10 mouse cellular contexts compared by ENCODE assay signal in genomic region chr10:127750136-127750777, GRCm38 (mm10). TPM values are rescaled to one million over a fixed set of nuclear protein-coding genes. Genes with fewer than 3 reads are reported as not detected.
DNase-seq lines count a peak whose midpoint lies in the region; ATAC-seq and TF ChIP-seq lines count a peak whose summit lies in the region.
"Had no signal": no experiment of that assay in that cellular context is flagged by ENCODE, and none has a peak within 500 bp of the region (broad histone marks: within the 10 kb centered on the region; RNA-seq: fewer than 3 reads in every experiment).

No protein-coding gene starts in this region.

- peaks cover 3% of the 10 kb centered on the region for H3K4me1 ChIP-seq in ES-Bruce4 (ENCODE audit: control insufficient read depth, insufficient read depth, low read length)
- peaks cover 14% of the 10 kb centered on the region; the same call in 1 of the 2 replicates for H3K4me1 ChIP-seq in heart, embryonic 11.5 days (ENCODE audit: control insufficient read depth, insufficient read depth, low read length)
- peaks cover 56% of the 10 kb centered on the region for H3K4me1 ChIP-seq in liver, embryonic 12.5 days

- no peak for ATAC-seq in heart, embryonic 11.5 days (replicated peaks; ENCODE audit: insufficient number of reproducible peaks, low FRiP score, low TSS enrichment)
- no peak for ATAC-seq in liver, embryonic 12.5 days

- intact Hi-C loops in gastrocnemius, adult 2 months (cut with DNase I), result no loop called here
- intact Hi-C loops in left cerebral cortex, postnatal 4 days (cut with DNase I), result no loop called here

- peak overlapping the region; percentile 56 for H3K4me3 ChIP-seq in gastrocnemius, adult 2 months
- peak overlapping the region; percentile 23 for H3K4me3 ChIP-seq in ES-Bruce4 (ENCODE audit: low read depth, low read length)
- H3K4me3 ChIP-seq in heart, embryonic 11.5 days (ENCODE audit: low read depth, low read length), result peak overlapping the region; percentile 45
- H3K4me3 ChIP-seq in liver, embryonic 12.5 days, result peak overlapping the region; percentile 33

- no peak for TF ChIP-seq EP300 in ES-Bruce4 (IDR thresholded peaks at IDR 0.05; ENCODE audit: insufficient read depth, low read depth, low read length)

- no peak for TF ChIP-seq POLR2A in ES-Bruce4 (IDR thresholded peaks at IDR 0.05; ENCODE audit: insufficient read depth, low read length)

- no peaks in the 10 kb centered on the region for H3K27me3 ChIP-seq in ES-Bruce4 (ENCODE audit: control insufficient read depth, insufficient read depth, low read length, poor library complexity, severe bottlenecking)
- no peaks in the 10 kb centered on the region for H3K27me3 ChIP-seq in heart, embryonic 11.5 days (ENCODE audit: control insufficient read depth, insufficient read depth, low read length)
- 0 out of 2 replicates have a peak, but pooled peaks cover 8% of the 10 kb centered on the region for H3K27me3 ChIP-seq in liver, embryonic 12.5 days (replicated peaks)

- whole genome bisulfite sequencing in heart, embryonic 11.5 days (ENCODE audit: insufficient replicate concordance), result 41% methylated on average over 24 of the region's 24 CpGs
- WGBS in liver, embryonic 12.5 days (ENCODE audit: insufficient replicate concordance), result 56% methylated on average over 24 of the region's 24 CpGs

- H3K27ac ChIP-seq in gastrocnemius, adult 2 months, result peak overlapping the region; percentile 63
- H3K27ac ChIP-seq in ES-Bruce4 (ENCODE audit: insufficient read depth, low read length), result no peak overlapping the region
- peak overlapping the region; percentile 70 for H3K27ac ChIP-seq in heart, embryonic 11.5 days (ENCODE audit: low read depth, low read length)
- peak overlapping the region; percentile 58 for H3K27ac ChIP-seq in liver, embryonic 12.5 days

- no peak for TF ChIP-seq CTCF in gastrocnemius, adult 2 months (IDR thresholded peaks at IDR 0.05)
- no peak for TF ChIP-seq CTCF in ES-Bruce4 (IDR thresholded peaks at IDR 0.05; ENCODE audit: low read depth, low read length)

- no peaks in the 10 kb centered on the region for H3K9me3 ChIP-seq in ES-Bruce4 (replicated peaks; ENCODE audit: control insufficient read depth, insufficient read depth, low read length, poor library complexity, severe bottlenecking)
- H3K9me3 ChIP-seq in heart, embryonic 11.5 days (replicated peaks; ENCODE audit: control insufficient read depth, low read length), result no peaks in the 10 kb centered on the region
- no peaks in the 10 kb centered on the region for H3K9me3 ChIP-seq in liver, embryonic 12.5 days (replicated peaks)

- peak overlapping the region; percentile 61 for H3K4me2 ChIP-seq in heart, embryonic 11.5 days
- peak overlapping the region; percentile 29 for H3K4me2 ChIP-seq in liver, embryonic 12.5 days

- no peaks in the 10 kb centered on the region; the same call in 1 of the 2 replicates for H3K36me3 ChIP-seq in ES-Bruce4 (ENCODE audit: control insufficient read depth, insufficient read depth, low read length, poor library complexity, severe bottlenecking)
- H3K36me3 ChIP-seq in heart, embryonic 11.5 days (ENCODE audit: control insufficient read depth, insufficient read depth, low read length), result no peaks in the 10 kb centered on the region; the same call in 1 of the 2 replicates
- H3K36me3 ChIP-seq in liver, embryonic 12.5 days, result peaks cover 29% of the 10 kb centered on the region

- DNase-seq in gastrocnemius, adult 2 months, result no peak
- no peak for DNase-seq in gastrocnemius, adult 8-10 months (ENCODE audit: low spot score in 2 of 2)
- DNase-seq in MN1 (ENCODE audit: low spot score), result no peak
- DNase-seq in left cerebral cortex, postnatal 4 days, result no peak
- DNase-seq in ovary, adult 18-20 months (ENCODE audit: low spot score), result no peak
- DNase-seq: lung, postnatal 10 days had no signal

- no peak overlapping the region for H3K9ac ChIP-seq in ES-Bruce4 (ENCODE audit: low read depth, poor library complexity, severe bottlenecking)
- H3K9ac ChIP-seq in heart, embryonic 11.5 days (ENCODE audit: low read depth, low read length), result peak overlapping the region; percentile 64
- H3K9ac ChIP-seq in liver, embryonic 12.5 days, result 0 out of 2 replicates have a peak overlapping the region, but pooled peaks have one; percentile 5

RNA-seq across cellular contexts. Expression of gene Gpr182, which starts 1.3 kb away (rescaled TPM):
- total RNA-seq in gastrocnemius, adult 2 months (2021), result under 1 TPM; 0.22 to 0.36 TPM
- total RNA-seq in gastrocnemius, adult 8-10 months (2022), result under 1 TPM; 0.34 to 0.48 (median 0.42) TPM
- not detected in 2 replicates for polyA plus RNA-seq in ES-Bruce4 (2011; ENCODE audit: insufficient read depth, insufficient read length, low read depth, missing spikeins)
- 9.1 and 9.2 TPM in 2 replicates for polyA plus RNA-seq in heart, embryonic 11.5 days (2014; fragmentation: Nextera tagmentation; extraction: Ambion mirVana)
- polyA plus RNA-seq in liver, embryonic 12.5 days (2016; fragmentation: Nextera tagmentation; extraction: Ambion mirVana), result 10.3 and 11.2 TPM in 2 replicates
- 1 to 10 TPM; 1.1 to 1.4 TPM for total RNA-seq in left cerebral cortex, postnatal 4 days (2021)
- total RNA-seq: common myeloid progenitor, adult 5-6 weeks had no signal

RNA-seq across cellular contexts. Expression of gene Rdh1, which starts 9.3 kb away (rescaled TPM):
- under 1 TPM; 0.05 to 0.06 TPM for total RNA-seq in gastrocnemius, adult 2 months (2021)
- total RNA-seq in gastrocnemius, adult 8-10 months (2022), result under 1 TPM in 1 of 4 experiments, not detected in 3; 0.11 TPM
- 0.40 and 0.67 TPM in 2 replicates for polyA plus RNA-seq in ES-Bruce4 (2011; ENCODE audit: insufficient read depth, insufficient read length, low read depth, missing spikeins)
- polyA plus RNA-seq in heart, embryonic 11.5 days (2014; fragmentation: Nextera tagmentation; extraction: Ambion mirVana), result 0.10 TPM in 1 of 2 replicates, not detected in the other
- polyA plus RNA-seq in liver, embryonic 12.5 days (2016; fragmentation: Nextera tagmentation; extraction: Ambion mirVana), result 0.22 and 0.30 TPM in 2 replicates
- under 1 TPM; 0.22 TPM for total RNA-seq in left cerebral cortex, postnatal 4 days (2021)
- total RNA-seq: common myeloid progenitor, adult 5-6 weeks had no signal

RNA-seq across cellular contexts. Expression of gene Rdh16f1, which starts 9.3 kb away (rescaled TPM):
- not detected for total RNA-seq in gastrocnemius, adult 2 months (2021)
- total RNA-seq in gastrocnemius, adult 8-10 months (2022), result under 1 TPM in 2 of 4 experiments, not detected in 2; 0.48 to 0.75 TPM
- not detected in 2 replicates for polyA plus RNA-seq in ES-Bruce4 (2011; ENCODE audit: insufficient read depth, insufficient read length, low read depth, missing spikeins)
- polyA plus RNA-seq in heart, embryonic 11.5 days (2014; fragmentation: Nextera tagmentation; extraction: Ambion mirVana), result 0.10 TPM in 1 of 2 replicates, not detected in the other
- 0.11 and 0.18 TPM in 2 replicates for polyA plus RNA-seq in liver, embryonic 12.5 days (2016; fragmentation: Nextera tagmentation; extraction: Ambion mirVana)
- total RNA-seq in left cerebral cortex, postnatal 4 days (2021), result not detected
- total RNA-seq: common myeloid progenitor, adult 5-6 weeks had no signal

RNA-seq across cellular contexts. Expression of gene Zbtb39, which starts 10.9 kb away (rescaled TPM):
- total RNA-seq in gastrocnemius, adult 2 months (2021), result 1 to 10 TPM; 6.6 to 7.2 TPM
- 1 to 10 TPM; 6.0 to 8.1 (median 6.4) TPM for total RNA-seq in gastrocnemius, adult 8-10 months (2022)
- 14.6 and 15.6 TPM in 2 replicates for polyA plus RNA-seq in ES-Bruce4 (2011; ENCODE audit: insufficient read depth, insufficient read length, low read depth, missing spikeins)
- polyA plus RNA-seq in heart, embryonic 11.5 days (2014; fragmentation: Nextera tagmentation; extraction: Ambion mirVana), result 3.1 and 4.2 TPM in 2 replicates
- 1.3 and 1.4 TPM in 2 replicates for polyA plus RNA-seq in liver, embryonic 12.5 days (2016; fragmentation: Nextera tagmentation; extraction: Ambion mirVana)
- total RNA-seq in left cerebral cortex, postnatal 4 days (2021), result 10 to 100 TPM; 14.5 to 15.1 TPM

RNA-seq across cellular contexts. Expression of gene Rdh9, which starts 25.9 kb away (rescaled TPM):
- total RNA-seq in gastrocnemius, adult 2 months (2021), result under 1 TPM; 0.33 to 0.48 TPM
- total RNA-seq in gastrocnemius, adult 8-10 months (2022), result under 1 TPM in 3 of 4 experiments, not detected in 1; 0.12 to 0.58 (median 0.56) TPM
- polyA plus RNA-seq in ES-Bruce4 (2011; ENCODE audit: insufficient read depth, insufficient read length, low read depth, missing spikeins), result 0.49 and 0.65 TPM in 2 replicates
- polyA plus RNA-seq in heart, embryonic 11.5 days (2014; fragmentation: Nextera tagmentation; extraction: Ambion mirVana), result 0.18 TPM in 1 of 2 replicates, not detected in the other
- polyA plus RNA-seq in liver, embryonic 12.5 days (2016; fragmentation: Nextera tagmentation; extraction: Ambion mirVana), result not detected in 2 replicates
- total RNA-seq in left cerebral cortex, postnatal 4 days (2021), result under 1 TPM; 0.60 to 0.72 TPM
- total RNA-seq: common myeloid progenitor, adult 5-6 weeks had no signal
